Mouse (Mus musculus) neural tube, embryonic 11.5 days (tissue): ENCODE data around the gene Ssbp2. TPM values are rescaled to one million over a fixed set of nuclear protein-coding genes. Genes with fewer than 3 reads are reported as not detected.

Experiments used
- ATAC-seq: fragments of 200-750 bp; cut with Nextera tagmentation; 2 replicates; pipeline ENCODE4 v1.8.0; 2017; ENCODE audit warnings: moderate number of reproducible peaks, mild to moderate bottlenecking, moderate TSS enrichment, moderate library complexity; ENCODE audit not compliant: insufficient read depth, low FRiP score, low TSS enrichment
- DNase-seq: peaks from one replicate; pipeline ENCODE4 v3.0.0-alpha.2; 2015; ENCODE audit warnings: low spot score
- H3K27ac ChIP-seq: fragments of 300-500 bp; sonication (generic); 2 replicates; pipeline ENCODE4 v1.5.1; 2014; ENCODE audit warnings: low read depth, mild to moderate bottlenecking, low read length
- H3K27me3 ChIP-seq: fragments of 300-500 bp; sonication (generic); 2 replicates; pipeline ENCODE4 v1.6.1; 2014; ENCODE audit warnings: mild to moderate bottlenecking, low read length, mixed read lengths; ENCODE audit not compliant: control insufficient read depth, insufficient read depth
- H3K36me3 ChIP-seq: fragments of 300-500 bp; sonication (generic); 2 replicates; pipeline ENCODE4 v1.6.1; 2014; ENCODE audit warnings: mild to moderate bottlenecking, low read length, moderate library complexity, mixed read lengths; ENCODE audit not compliant: control insufficient read depth, insufficient read depth
- H3K4me1 ChIP-seq: fragments of 300-500 bp; sonication (generic); 2 replicates; pipeline ENCODE4 v1.6.1; 2014; ENCODE audit warnings: low read length, mixed read lengths; ENCODE audit not compliant: control insufficient read depth, insufficient read depth
- H3K4me2 ChIP-seq: fragments of 300-500 bp; sonication (generic); 2 replicates; pipeline ENCODE4 v1.6.1; 2014; ENCODE audit warnings: low read depth, mild to moderate bottlenecking, moderate library complexity
- H3K4me3 ChIP-seq: fragments of 300-500 bp; sonication (generic); 2 replicates; pipeline ENCODE4 v1.5.1; 2014; ENCODE audit warnings: low read depth, low read length
- H3K9ac ChIP-seq: fragments of 300-500 bp; sonication (generic); 2 replicates; pipeline ENCODE4 v1.6.1; 2014; ENCODE audit warnings: mild to moderate bottlenecking, low read length
- H3K9me3 ChIP-seq: fragments of 300-500 bp; sonication (generic); 2 replicates; pipeline ENCODE4 v1.6.1; 2016; ENCODE audit warnings: low read length; ENCODE audit not compliant: control insufficient read depth
- WGBS: fragments of 180-500 bp; shearing (Covaris S2); extraction: QIAGEN DNeasy Blood & Tissue Kit; methylation state at CpG from one replicate; pipeline ENCODE4 v1.1.7; 2014; 5-methylcytosine and 5-hydroxymethylcytosine counted together
- polyA plus RNA-seq: library from polyadenylated mRNA; unstranded; fragments of >200 nt; fragmentation: Nextera tagmentation; extraction: Ambion mirVana; gene quantifications from 2 replicates; pipeline ENCODE4 v1.2.1, GENCODE M21; 2014

Ssbp2 gene
- polyA plus RNA-seq, 1 experiment from 2014 or later: 146 TPM

- DNase-seq: no peak
- H3K27me3 ChIP-seq: no peaks in the 10 kb centered on the region
- 63% methylated on average over 3 of the region's 3 CpGs for WGBS
- H3K9me3 ChIP-seq: no peaks in the 10 kb centered on the region
- no peaks in the 10 kb centered on the region for H3K4me1 ChIP-seq
- no peaks in the 10 kb centered on the region for H3K36me3 ChIP-seq
- no peak overlapping the region for H3K4me2 ChIP-seq
- ATAC-seq: no peak
- no peak overlapping the region for H3K9ac ChIP-seq
- no peak overlapping the region for H3K4me3 ChIP-seq
- no peak overlapping the region for H3K27ac ChIP-seq
Measured at GRCm38 (mm10) chr13:91437931-91438330, 22.2 kb upstream of the Ssbp2 start.

DNA sequence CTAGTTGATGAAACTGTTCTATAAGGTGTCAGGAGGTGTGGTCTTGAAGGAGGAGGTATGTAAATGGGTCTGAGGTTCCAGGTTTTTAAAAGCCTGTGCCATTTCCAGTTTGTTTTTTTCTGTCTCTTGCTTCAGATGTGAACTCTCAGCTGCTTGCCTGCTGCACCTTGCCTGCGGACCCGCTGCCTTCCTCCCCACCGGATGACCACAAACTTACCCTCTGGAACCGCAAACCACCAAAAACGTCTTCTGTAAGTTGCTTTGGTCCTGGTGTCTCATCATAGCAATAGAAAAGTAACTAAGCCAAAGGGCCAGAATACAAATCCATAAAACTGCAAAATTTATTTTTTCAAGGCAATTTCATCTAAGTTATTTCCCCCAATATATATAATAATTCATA, 18.6 kb upstream of the Ssbp2 start:
- ATAC-seq (no peak), DNase-seq (no peak)
- WGBS: 92% methylated on average over 5 of the region's 5 CpGs
- Histone ChIP-seq H3K27me3 (no peaks in the 10 kb centered on the region), H3K4me3 (no peak overlapping the region), H3K27ac (no peak overlapping the region), H3K9ac (no peak overlapping the region), H3K4me1 (no peaks in the 10 kb centered on the region), H3K36me3 (no peaks in the 10 kb centered on the region), H3K4me2 (no peak overlapping the region), H3K9me3 (no peaks in the 10 kb centered on the region)

DNA sequence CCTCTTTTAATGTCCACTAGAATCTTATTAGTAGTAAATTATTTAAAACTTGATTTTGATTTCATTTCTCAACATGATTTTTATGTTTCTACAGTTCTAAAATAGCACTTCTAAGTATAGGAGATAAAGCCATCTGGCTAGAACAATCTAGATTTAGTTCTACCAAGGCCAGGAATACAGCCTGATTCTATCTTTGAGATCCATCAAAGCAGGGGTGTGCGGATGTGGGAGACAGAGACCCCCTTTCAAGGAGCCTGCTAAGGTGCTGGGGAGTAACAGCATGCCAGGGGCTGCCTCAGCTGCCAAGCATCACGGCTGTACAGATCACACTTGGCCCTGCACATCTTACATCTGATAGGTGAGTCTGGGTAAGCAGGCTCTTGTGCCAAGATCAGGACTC, 13.4 kb upstream of the Ssbp2 start:
- no peak overlapping the region for H3K27ac ChIP-seq
- ATAC-seq (no peak), DNase-seq (no peak)
- no peak overlapping the region for H3K9ac ChIP-seq
- no peaks in the 10 kb centered on the region for H3K27me3 ChIP-seq
- no peaks in the 10 kb centered on the region for H3K4me1 ChIP-seq
- no peak overlapping the region for H3K4me3 ChIP-seq
- H3K36me3 ChIP-seq: no peaks in the 10 kb centered on the region
- no peak overlapping the region for H3K4me2 ChIP-seq
- H3K9me3 ChIP-seq: no peaks in the 10 kb centered on the region
- 88% methylated on average over 2 of the region's 2 CpGs for WGBS

GRCm38 (mm10) chr13:91448936-91449335, 11.1 kb upstream of the Ssbp2 start:
- Histone ChIP-seq H3K36me3 (no peaks in the 10 kb centered on the region), H3K27me3 (no peaks in the 10 kb centered on the region), H3K4me2 (no peak overlapping the region), H3K9ac (no peak overlapping the region), H3K4me3 (no peak overlapping the region), H3K9me3 (no peaks in the 10 kb centered on the region), H3K4me1 (no peaks in the 10 kb centered on the region), H3K27ac (no peak overlapping the region)
- WGBS: 85% methylated on average over 5 of the region's 5 CpGs
- DNase-seq (no peak), ATAC-seq (no peak)

DNA sequence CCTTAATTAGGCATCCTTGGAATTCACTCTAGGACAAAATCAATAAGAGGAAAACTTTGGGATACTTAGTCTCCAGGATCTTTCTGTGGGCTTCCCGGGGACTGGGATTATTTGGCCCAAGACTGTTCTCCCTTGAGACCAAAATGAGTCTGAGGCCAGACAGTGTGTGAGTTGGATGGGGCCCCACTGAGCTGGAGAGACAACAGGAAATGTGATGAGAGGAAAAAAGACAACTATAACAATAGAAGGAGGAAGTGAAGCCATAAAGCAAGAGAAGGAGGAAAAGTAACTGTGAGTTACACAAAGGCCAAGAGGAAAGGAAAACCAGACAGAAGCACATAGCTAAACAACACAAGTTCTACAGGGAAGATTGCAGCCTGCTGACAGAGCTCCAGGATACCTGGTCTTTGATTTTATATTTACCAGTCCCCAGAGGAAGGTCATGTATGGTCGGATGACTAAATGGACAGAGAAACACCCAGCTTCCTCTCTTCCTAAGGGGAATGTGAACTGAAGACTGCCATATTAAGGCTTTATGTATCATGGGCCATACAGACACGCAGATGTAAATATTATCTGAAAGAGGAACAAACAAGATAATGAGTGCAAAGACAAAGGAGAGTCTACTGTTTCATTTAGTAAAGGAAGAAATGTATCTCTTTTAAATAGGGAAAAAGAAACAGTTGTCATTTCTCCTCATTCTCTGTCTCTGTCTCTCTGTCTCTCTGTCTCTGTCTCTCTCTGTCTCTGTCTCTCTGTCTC, 8.5 kb upstream of the Ssbp2 start:
- no peak overlapping the region for H3K9ac ChIP-seq
- no peak for ATAC-seq
- 78% methylated on average over 3 of the region's 3 CpGs for WGBS

GRCm38 (mm10) chr13:91452269-91452668, 7.8 kb upstream of the Ssbp2 start:
- ATAC-seq (no peak), DNase-seq (no peak)
- Histone ChIP-seq H3K4me2 (no peak overlapping the region), H3K9me3 (no peaks in the 10 kb centered on the region), H3K27ac (no peak overlapping the region), H3K27me3 (no peaks in the 10 kb centered on the region), H3K36me3 (no peaks in the 10 kb centered on the region), H3K9ac (no peak overlapping the region), H3K4me1 (no peaks in the 10 kb centered on the region), H3K4me3 (no peak overlapping the region)
- 88% methylated on average over 3 of the region's 3 CpGs for WGBS

More for the DNA sequence above, 8.5 kb upstream of the Ssbp2 start:
- no peaks in the 10 kb centered on the region for H3K36me3 ChIP-seq
- H3K4me2 ChIP-seq: no peak overlapping the region
- no peak for DNase-seq
- H3K27me3 ChIP-seq: no peaks in the 10 kb centered on the region
- no peaks in the 10 kb centered on the region for H3K9me3 ChIP-seq
- H3K4me3 ChIP-seq: no peak overlapping the region
- H3K27ac ChIP-seq: no peak overlapping the region
- H3K4me1 ChIP-seq: no peaks in the 10 kb centered on the region

GRCm38 (mm10) chr13:91453236-91453635, 6.8 kb upstream of the Ssbp2 start:
- no peaks in the 10 kb centered on the region for H3K36me3 ChIP-seq
- H3K27ac ChIP-seq: no peak overlapping the region
- H3K4me2 ChIP-seq: no peak overlapping the region
- H3K27me3 ChIP-seq: no peaks in the 10 kb centered on the region
- no peak overlapping the region for H3K4me3 ChIP-seq
- WGBS: 91% methylated on average over 3 of the region's 3 CpGs
- no peak for ATAC-seq
- H3K9ac ChIP-seq: no peak overlapping the region
- H3K4me1 ChIP-seq: no peaks in the 10 kb centered on the region
- no peaks in the 10 kb centered on the region for H3K9me3 ChIP-seq
- DNase-seq: no peak

DNA sequence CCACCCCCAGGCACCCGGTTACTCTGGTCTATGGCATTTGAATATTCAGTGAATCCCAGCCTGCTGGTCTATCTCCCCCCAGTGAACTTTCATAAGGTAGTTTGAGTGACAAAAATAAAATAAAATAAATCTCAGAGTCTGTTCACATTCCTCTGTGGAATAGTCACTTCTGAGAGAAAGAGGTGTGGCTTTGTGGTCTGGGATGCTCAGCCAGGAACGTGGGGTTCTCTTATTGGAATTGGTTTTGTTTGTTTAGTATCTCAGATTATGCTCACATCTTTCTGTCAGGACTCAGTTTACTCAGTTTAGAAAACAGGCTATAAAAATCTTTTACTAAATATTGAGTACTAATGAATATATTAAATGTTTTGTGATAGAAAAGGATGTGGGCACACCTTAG, 4.0 kb upstream of the Ssbp2 start:
- Histone ChIP-seq H3K27ac (no peak overlapping the region), H3K36me3 (no peaks in the 10 kb centered on the region), H3K4me1 (peaks cover 4% of the 10 kb centered on the region; the same call in 1 of the 2 replicates), H3K9me3 (no peaks in the 10 kb centered on the region), H3K27me3 (no peaks in the 10 kb centered on the region), H3K9ac (no peak overlapping the region), H3K4me3 (no peak overlapping the region), H3K4me2 (no peak overlapping the region)
- DNase-seq (no peak), ATAC-seq (no peak)
- 59% methylated on average over 2 of the region's 2 CpGs for whole genome bisulfite sequencing

GRCm38 (mm10) chr13:91456735-91457134, 3.3 kb upstream of the Ssbp2 start:
- DNase-seq: no peak
- Histone ChIP-seq H3K4me1 (peaks cover 4% of the 10 kb centered on the region; the same call in 1 of the 2 replicates), H3K9me3 (no peaks in the 10 kb centered on the region), H3K27ac (no peak overlapping the region), H3K4me3 (no peak overlapping the region), H3K27me3 (no peaks in the 10 kb centered on the region), H3K36me3 (no peaks in the 10 kb centered on the region), H3K4me2 (no peak overlapping the region), H3K9ac (no peak overlapping the region)
- WGBS: 80% methylated on average over 3 of the region's 3 CpGs
- no peak for ATAC-seq
